Mouse (Mus musculus) CD4-positive, CD25-positive, alpha-beta regulatory T cell, adult 4 months (primary cell): ENCODE measurements around the gene Arr3. TPM values are rescaled to one million over a fixed set of nuclear protein-coding genes. Genes with fewer than 3 reads are reported as not detected.
A peak's percentile ranks its signal among the peaks of the same experiment; 100 is the strongest.

Source experiments
- ATAC-seq: one replicate; pipeline ENCODE4 v1.8.0; 2017
- polyA plus RNA-seq, 2 experiments: library from polyadenylated mRNA; unstranded; fragments of 100-300 nt; shearing (Covaris generic); gene quantifications; one replicate each; pipeline ENCODE4 v1.2.1; 2017

Gene Arr3
- not detected for polyA plus RNA-seq

- no peak for ATAC-seq
These were observed at the start of gene Arr3 for GRCm38 (mm10) chrX:100605314-100605713. Gene Arr3, plus strand, starts transcription at chrX:100605497.

DNA sequence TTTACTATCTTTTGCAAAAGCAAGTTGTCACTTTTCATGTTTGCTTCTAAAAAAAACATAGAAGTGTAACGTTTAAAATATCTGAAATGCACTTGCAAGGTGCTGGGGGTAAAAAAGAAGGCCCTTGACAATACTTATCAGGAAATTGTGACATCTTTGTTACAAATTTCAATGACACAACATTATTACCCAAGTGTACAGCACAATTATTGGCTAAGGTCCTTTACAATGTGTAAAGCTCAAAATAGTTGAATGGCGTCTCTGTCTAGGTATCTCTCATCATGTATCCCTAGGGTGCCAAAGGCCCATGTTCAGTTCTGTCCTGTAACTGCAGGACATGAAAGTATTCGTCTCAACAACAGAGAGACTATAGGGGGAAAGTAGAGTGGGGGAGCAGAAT lies 49.3 kb upstream of the Arr3 start:
- ATAC-seq = no peak

DNA sequence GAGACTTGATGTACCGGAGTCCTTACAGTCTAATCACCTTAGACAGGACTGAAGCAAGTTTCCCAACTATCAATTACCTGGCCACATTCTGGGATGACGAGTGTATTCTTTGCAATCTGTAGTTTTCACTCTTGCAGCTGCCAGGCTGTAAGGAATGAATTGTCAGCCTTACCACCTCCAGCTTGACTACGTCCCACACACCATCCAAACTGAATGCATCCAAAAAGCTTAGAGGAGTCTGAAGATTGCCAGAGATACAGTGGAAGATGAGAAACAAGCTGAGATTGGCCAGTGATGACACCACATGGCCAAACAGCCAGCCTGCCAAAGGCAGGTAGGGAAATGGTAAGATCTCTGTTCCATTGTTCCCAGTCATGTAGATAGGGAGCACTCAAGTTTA lies 39.6 kb upstream of the Arr3 start:
- no peak for ATAC-seq

GRCm38 (mm10) chrX:100571951-100572350 lies 33.3 kb upstream of the Arr3 start, which contains the start of gene Awat1:
Gene Awat1, plus strand, starts transcription at chrX:100572251.
- no peak for ATAC-seq

- ATAC-seq = no peak
These were observed 10.5 kb upstream of the Arr3 start, which contains the start of gene P2ry4 for GRCm38 (mm10) chrX:100594791-100595190. Gene P2ry4, minus strand, starts transcription at chrX:100594869.

GRCm38 (mm10) chrX:100597439-100597838 lies 7.9 kb upstream of the Arr3 start:
- no peak for ATAC-seq

DNA sequence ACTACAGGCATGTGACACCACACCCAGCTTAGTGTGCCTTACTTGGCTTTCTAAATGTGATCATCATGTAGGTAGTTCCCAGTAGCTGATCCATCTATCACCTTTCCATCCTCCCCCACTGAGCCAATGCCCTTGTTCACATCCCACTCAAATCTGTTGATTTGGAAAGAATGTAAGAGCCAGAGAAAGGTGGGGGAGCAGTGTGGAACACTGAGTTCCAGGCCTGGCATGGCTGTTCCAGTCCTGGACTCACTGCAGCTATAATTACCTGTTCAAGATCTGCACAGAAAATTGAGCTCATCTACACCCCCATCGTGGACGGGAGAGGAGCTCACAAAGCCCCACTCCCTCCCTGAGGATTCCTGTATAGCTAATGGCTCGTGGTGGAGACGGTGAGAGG lies 5.5 kb upstream of the Arr3 start:
- ATAC-seq = no peak

DNA sequence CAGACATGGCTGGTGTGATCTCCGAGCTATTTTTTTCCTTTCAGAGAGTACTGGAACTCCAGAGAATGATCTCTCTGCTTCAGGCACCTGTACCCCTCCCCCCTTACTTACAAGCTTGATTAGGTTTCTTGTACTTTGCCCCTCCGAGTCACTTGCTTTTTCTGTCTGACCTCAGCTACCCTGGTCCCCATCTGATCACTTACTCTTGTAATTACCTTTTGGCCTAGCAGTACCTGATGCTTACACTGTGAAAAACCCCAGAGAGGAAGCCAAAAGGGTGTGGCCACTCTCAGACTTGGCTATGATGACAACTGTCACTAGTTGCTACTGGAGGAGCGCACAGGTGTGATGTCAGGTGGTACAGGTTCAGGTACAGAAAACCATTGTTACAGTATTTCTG lies 13.2 kb downstream of the Arr3 start:
- no peak for ATAC-seq

DNA sequence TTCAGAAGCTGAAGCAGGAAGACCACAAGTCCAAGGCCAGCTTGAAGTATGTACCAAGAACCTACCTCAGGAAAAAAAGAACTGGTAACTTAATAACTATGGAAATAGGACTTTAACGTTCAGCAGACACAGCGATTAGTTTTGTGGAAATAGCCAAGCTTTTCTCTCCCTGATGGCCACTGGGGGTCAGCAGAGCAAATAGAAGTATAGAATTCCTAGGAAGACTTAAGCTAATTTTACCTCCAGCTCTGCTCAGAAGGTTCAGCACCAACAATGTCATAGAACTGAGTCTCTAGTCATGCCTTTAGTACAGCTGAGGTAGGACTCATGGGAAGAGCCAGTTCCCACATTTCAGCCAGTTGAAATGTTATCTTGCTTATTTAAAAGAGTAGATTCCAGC lies 16.1 kb downstream of the Arr3 start:
- no peak for ATAC-seq

DNA sequence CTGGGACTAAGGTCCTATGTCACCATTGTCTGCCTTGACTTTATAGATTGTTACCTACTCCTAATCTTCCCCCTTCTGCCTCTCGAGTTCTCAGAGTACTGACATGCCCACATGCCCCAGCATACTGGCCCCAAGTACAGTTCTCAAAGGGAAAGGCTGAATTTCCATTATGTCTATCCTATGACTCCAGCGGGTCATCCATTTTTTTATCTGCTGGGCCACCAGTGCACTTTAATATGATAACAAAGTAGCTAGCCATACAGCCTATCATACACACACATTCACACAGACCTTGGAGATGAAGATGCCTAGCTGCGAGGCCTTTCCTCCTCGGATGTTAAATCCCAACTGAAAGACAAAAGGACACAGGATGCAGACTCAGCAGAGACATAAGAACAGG lies 18.9 kb downstream of the Arr3 start:
- no peak for ATAC-seq

- no peak for ATAC-seq
These were observed 19.8 kb downstream of the Arr3 start for GRCm38 (mm10) chrX:100625146-100625545.

- no peak for ATAC-seq
These were observed 20.2 kb downstream of the Arr3 start, which contains the start of gene Kif4 for GRCm38 (mm10) chrX:100625546-100625801. Gene Kif4, plus strand, starts transcription at chrX:100625737.

DNA sequence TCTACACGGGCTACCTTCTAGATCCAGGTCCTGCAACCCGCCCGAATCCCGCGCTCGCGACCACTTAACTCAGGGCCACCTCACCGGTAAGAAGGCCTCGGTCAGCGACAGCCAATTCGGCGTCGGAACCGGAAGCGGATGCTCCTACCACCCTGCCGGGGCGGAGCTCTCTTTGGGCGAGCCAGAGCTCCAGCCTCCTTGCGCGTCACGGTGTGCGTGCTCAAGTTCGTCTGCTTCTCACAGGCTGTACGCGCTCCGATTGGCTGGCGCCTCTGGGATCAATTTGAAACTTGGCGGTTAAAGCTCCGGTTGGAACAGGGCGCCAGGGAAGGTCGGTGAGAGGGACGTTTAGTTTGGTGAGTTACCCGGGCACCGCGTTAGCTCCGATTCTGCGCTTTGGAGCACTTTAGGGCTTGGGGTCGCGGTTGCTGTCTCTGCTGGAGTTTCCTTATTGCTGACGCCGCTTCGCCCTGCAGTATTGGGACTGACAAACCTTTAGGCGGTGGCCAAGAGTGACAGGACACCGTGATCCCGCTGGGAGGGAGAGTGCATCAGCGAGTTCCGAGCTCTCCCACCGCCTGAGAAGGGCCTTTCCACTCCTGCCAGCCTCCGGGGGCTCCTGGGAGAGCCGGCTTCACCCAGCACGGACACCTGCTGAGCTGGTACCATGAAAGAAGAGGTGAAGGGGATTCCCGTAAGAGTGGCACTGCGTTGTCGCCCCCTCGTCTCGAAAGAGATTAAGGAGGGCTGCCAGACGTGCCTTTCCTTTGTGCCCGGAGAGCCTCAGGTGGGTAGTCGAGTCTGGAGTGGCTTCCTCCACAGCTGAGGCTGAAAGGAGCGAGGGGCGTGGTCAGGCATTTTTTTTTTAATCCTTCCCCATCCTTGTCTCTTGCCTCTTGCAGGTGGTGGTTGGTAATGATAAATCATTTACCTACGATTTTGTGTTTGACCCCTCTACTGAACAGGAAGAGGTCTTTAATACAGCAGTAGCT lies 20.8 kb downstream of the Arr3 start, which contains the start of gene Pdzd11:
Pdzd11 (minus strand) TSS at position 767 of the 992 bp plus-strand sequence.
- ATAC-seq = peak; percentile 100

DNA sequence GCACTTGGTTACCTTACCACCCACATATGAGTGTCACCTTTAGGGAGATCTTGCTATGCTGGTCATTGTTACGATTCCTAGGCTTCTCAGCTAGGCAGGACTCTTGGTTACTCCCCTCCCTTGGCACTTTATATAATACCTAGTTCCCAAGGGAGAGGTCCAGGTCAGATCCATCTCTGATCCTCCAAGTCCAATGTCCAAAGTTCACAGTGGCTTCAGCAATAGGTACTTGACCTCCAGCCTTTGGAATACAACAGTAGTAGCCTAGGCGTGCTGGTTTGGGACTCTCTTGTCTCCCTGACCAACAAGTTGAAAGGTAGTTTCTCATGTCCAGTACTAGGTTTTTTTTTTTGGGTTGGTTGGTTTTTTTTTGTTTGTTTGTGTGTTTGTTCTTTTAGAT lies 23.8 kb downstream of the Arr3 start:
- ATAC-seq = no peak

GRCm38 (mm10) chrX:100638477-100638876 lies 33.2 kb downstream of the Arr3 start:
- ATAC-seq = no peak

- ATAC-seq = no peak
These were observed 47.6 kb downstream of the Arr3 start for GRCm38 (mm10) chrX:100652848-100653247.

DNA sequence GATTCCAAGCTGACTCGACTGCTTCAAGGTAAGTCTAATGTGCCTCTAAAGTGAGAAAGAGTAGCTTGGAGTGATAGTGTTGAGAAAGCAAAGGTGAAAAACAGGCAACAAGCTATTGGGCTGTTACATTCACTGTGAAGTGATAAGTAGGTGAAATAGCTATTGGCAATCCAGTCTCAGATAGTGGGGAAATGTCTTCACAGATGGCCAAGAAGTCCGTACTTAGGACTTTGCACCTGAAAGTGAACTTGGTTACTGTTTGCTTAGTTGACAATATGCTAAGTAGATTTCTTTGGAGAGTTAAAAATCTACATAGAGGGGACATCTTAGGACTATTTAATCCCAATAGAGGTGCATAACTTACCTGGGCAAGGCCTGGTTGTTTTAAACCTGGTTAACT lies 59.5 kb downstream of the Arr3 start:
- no peak for ATAC-seq

Other genes starting within 250 kb of the Arr3 start
- under 1 TPM in 1 of 2 experiments, not detected in 1; 0.80 TPM for gene Otud6a, start 176.5 kb upstream of the Arr3 start, polyA plus RNA-seq
- 1 to 10 TPM; 1.0 to 1.5 TPM for gene Awat2, start 162.8 kb upstream of the Arr3 start, polyA plus RNA-seq
- gene Igbp1, start 111.2 kb upstream of the Arr3 start, polyA plus RNA-seq = 10 to 100 TPM; 71.5 to 83.7 TPM
- gene Dgat2l6, start 80.7 kb upstream of the Arr3 start, polyA plus RNA-seq = not detected
- not detected for gene Awat1, start 33.2 kb upstream of the Arr3 start, polyA plus RNA-seq
- gene P2ry4, start 10.6 kb upstream of the Arr3 start, polyA plus RNA-seq = under 1 TPM in 1 of 2 experiments, not detected in 1; 0.12 TPM
- 1 to 10 TPM; 1.6 to 4.6 TPM for gene Kif4, start 20.2 kb downstream of the Arr3 start, polyA plus RNA-seq
- 10 to 100 TPM; 45.0 to 55.4 TPM for gene Pdzd11, start 21.1 kb downstream of the Arr3 start, polyA plus RNA-seq
- not detected for gene Gdpd2, start 124.4 kb downstream of the Arr3 start, polyA plus RNA-seq
- gene Dlg3, start 162.2 kb downstream of the Arr3 start, polyA plus RNA-seq = 1 to 10 TPM; 4.1 to 6.4 TPM